Mouse (Mus musculus): ENCODE measurements at regions not wholly inside any gene's neighbourhood (a gene's known extent, or its start where the extent isn't known, plus 50 kb on each side); places are given as distances from the start of the nearest gene placed in this dataset.

DNA sequence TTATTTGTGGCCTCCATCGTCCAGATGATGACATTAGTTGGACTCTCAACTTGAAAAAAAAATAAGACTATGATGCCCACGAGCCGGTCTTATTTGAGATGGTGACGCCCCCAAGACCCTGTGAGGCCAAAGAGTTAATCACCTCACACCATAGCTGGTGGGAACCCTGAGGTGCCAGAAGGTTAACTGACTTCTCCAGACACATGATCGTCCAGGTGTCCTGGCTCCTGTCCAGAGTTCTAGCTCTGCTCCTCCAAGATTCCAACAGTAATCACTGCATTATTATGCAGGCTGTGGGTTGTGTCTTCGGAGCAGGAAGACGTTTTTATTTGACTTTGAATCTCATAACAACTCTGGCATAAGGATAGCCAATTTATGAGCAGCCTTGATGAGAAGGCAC lies 490.7 kb downstream of the Adam3 start:
- TF ChIP-seq POLR2A (IDR thresholded peaks at IDR 0.05; ENCODE audit: low read depth, low read length) = no peak
- TF ChIP-seq CTCF (IDR thresholded peaks at IDR 0.05; ENCODE audit: extremely low read depth, insufficient read length, insufficient replicate concordance, low read depth, low read length) = no peak

Data from small intestine, adult 2 months (tissue).